8 mouse cellular contexts compared by ENCODE assay signal in the genomic region with DNA sequence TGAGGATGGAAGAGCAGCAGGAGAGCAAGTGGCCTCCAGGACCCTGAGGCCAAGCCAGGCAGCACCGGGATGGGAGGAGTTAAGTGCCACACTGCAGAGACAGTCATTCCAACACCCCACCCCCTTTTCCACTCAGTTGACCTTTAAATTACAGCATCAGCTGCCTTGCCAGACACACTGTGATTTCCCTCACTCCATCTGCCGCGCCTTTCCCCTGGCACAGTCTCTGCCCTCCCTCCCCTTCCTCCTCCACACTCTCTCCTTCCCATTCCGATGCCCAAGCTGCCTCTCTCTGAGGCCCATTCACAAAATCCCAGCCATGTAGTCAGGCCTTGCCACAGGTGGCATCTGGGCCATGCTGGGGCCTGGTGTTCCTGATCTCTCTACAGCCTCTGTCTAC.
DNase-seq lines count a peak whose midpoint lies in the region; ATAC-seq lines count a peak whose summit lies in the region.

No protein-coding gene starts in this region.

- no peaks in the 10 kb centered on the region for H3K4me1 ChIP-seq in hindbrain, embryonic 14.5 days (replicated peaks; ENCODE audit: control insufficient read depth, insufficient read depth, low read length)
- H3K4me1 ChIP-seq in hindbrain, embryonic 10.5 days (replicated peaks) = peaks cover 22% of the 10 kb centered on the region
- H3K4me1 ChIP-seq in stomach, embryonic 16.5 days (ENCODE audit: control insufficient read depth, insufficient read depth, low read length) = peaks cover 13% of the 10 kb centered on the region; the same call in 1 of the 2 replicates

- H3K27me3 ChIP-seq in hindbrain, embryonic 14.5 days (ENCODE audit: control insufficient read depth, insufficient read depth, low read length) = no peaks in the 10 kb centered on the region
- peaks cover 40% of the 10 kb centered on the region for H3K27me3 ChIP-seq in hindbrain, embryonic 10.5 days (ENCODE audit: insufficient read depth, poor library complexity, severe bottlenecking)
- H3K27me3 ChIP-seq in stomach, embryonic 16.5 days (ENCODE audit: control insufficient read depth, insufficient read depth, low read length) = no peaks in the 10 kb centered on the region

- peak; percentile 28 for DNase-seq in hindbrain, embryonic 14.5 days (ENCODE audit: low spot score)
- DNase-seq in hindbrain, embryonic 10.5 days (ENCODE audit: low spot score) = no peak
- DNase-seq in cerebellum, adult 18-20 months = peak; percentile 80 to 84
- DNase-seq in gastrocnemius, postnatal 14 days = peak; percentile 47
- peak; percentile 60 to 61 for DNase-seq in left cerebral cortex, postnatal 10 days (ENCODE audit: extremely low spot score in 1 of 2, low spot score in 2 of 2)
- no peak for DNase-seq in kidney, adult 8-10 months

- H3K36me3 ChIP-seq in hindbrain, embryonic 14.5 days (replicated peaks; ENCODE audit: control insufficient read depth, insufficient read depth) = no peaks in the 10 kb centered on the region
- no peaks in the 10 kb centered on the region for H3K36me3 ChIP-seq in hindbrain, embryonic 10.5 days
- H3K36me3 ChIP-seq in stomach, embryonic 16.5 days (ENCODE audit: control insufficient read depth, insufficient read depth, low read length) = no peaks in the 10 kb centered on the region

- WGBS in hindbrain, embryonic 14.5 days = 23% methylated on average over 4 of the region's 4 CpGs
- 54% methylated on average over 4 of the region's 4 CpGs for WGBS in hindbrain, embryonic 10.5 days
- WGBS in stomach, embryonic 16.5 days = 16% methylated on average over 4 of the region's 4 CpGs

- no peak overlapping the region for H3K9ac ChIP-seq in hindbrain, embryonic 14.5 days
- H3K9ac ChIP-seq in stomach, embryonic 16.5 days (ENCODE audit: low read length) = no peak overlapping the region

- H3K9me3 ChIP-seq in hindbrain, embryonic 14.5 days (ENCODE audit: control insufficient read depth, low read length) = no peaks in the 10 kb centered on the region
- H3K9me3 ChIP-seq in hindbrain, embryonic 10.5 days = no peaks in the 10 kb centered on the region
- no peaks in the 10 kb centered on the region for H3K9me3 ChIP-seq in stomach, embryonic 16.5 days (replicated peaks; ENCODE audit: control insufficient read depth, low read length)

- H3K27ac ChIP-seq in hindbrain, embryonic 14.5 days = no peak overlapping the region
- no peak overlapping the region for H3K27ac ChIP-seq in hindbrain, embryonic 10.5 days
- no peak overlapping the region for H3K27ac ChIP-seq in stomach, embryonic 16.5 days (ENCODE audit: low read length)

- intact Hi-C loops in gastrocnemius, postnatal 14 days (cut with DNase I; ENCODE audit: low total_unique reads) = loop anchor here (5.0 kb wide), 1 partner anchor 221 kb away; no protein-coding TSS in a partner anchor
- intact Hi-C loops in left cerebral cortex, postnatal 10 days (cut with DNase I) = loop anchor here (5.0 kb wide), 2 partner anchors 86 to 216 kb away; no protein-coding TSS in a partner anchor

- ATAC-seq in hindbrain, embryonic 14.5 days (ENCODE audit: low FRiP score) = no peak; the same call in 1 of the 2 replicates
- peak; percentile 29; the same call in 1 of the 2 replicates for ATAC-seq in stomach, embryonic 16.5 days (ENCODE audit: insufficient read depth, low FRiP score)
- ATAC-seq in inflammation-experienced regulatory T-cells, adult 6 months = no peak

- H3K4me2 ChIP-seq in hindbrain, embryonic 14.5 days (replicated peaks) = no peak overlapping the region
- H3K4me2 ChIP-seq in stomach, embryonic 16.5 days (ENCODE audit: low read depth, low read length) = no peak overlapping the region

- H3K4me3 ChIP-seq in hindbrain, embryonic 14.5 days (replicated peaks; ENCODE audit: low read length) = no peak overlapping the region
- no peak overlapping the region for H3K4me3 ChIP-seq in hindbrain, embryonic 10.5 days
- H3K4me3 ChIP-seq in stomach, embryonic 16.5 days (replicated peaks; ENCODE audit: low read length) = no peak overlapping the region

Comparison
In these comparisons a context has a peak if more than half of its experiments do, and no peak if none do; other contexts are left out.
1. DNase-seq: peak in hindbrain, embryonic 14.5 days (single experiment), cerebellum, adult 18-20 months (2 of 2), gastrocnemius, postnatal 14 days (single experiment) and left cerebral cortex, postnatal 10 days (2 of 2); none in hindbrain, embryonic 10.5 days (single experiment) and kidney, adult 8-10 months (0 of 2).